Mouse (Mus musculus) liver, embryonic 14.5 days (tissue): ENCODE measurements around the gene Rbm12. TPM values are rescaled to one million over a fixed set of nuclear protein-coding genes. Genes with fewer than 3 reads are reported as not detected.

Source experiments
- ATAC-seq: fragments of 200-750 bp; cut with Nextera tagmentation; 2 replicates; pipeline ENCODE4 v1.8.0; 2017; ENCODE audit warnings: moderate number of reproducible peaks, mild to moderate bottlenecking, moderate library complexity; ENCODE audit not compliant: insufficient read depth
- DNase-seq, 3 experiments: peaks; one replicate each; pipeline ENCODE4 v3.0.0-alpha.2; 2012 to 2013; ENCODE audit warnings: low read depth in 3 of 3, low spot score in 3 of 3
- H3K27ac ChIP-seq: fragments of 300-500 bp; sonication (generic); 2 replicates; pipeline ENCODE4 v1.5.1; 2014; ENCODE audit warnings: moderate library complexity, mild to moderate bottlenecking, control low read depth, inconsistent platforms
- H3K27me3 ChIP-seq: fragments of 300-500 bp; sonication (generic); 2 replicates; pipeline ENCODE4 v1.6.1; 2014; ENCODE audit warnings: mild to moderate bottlenecking, low read length, moderate library complexity; ENCODE audit not compliant: control insufficient read depth, insufficient read depth
- H3K36me3 ChIP-seq: fragments of 300-500 bp; sonication (generic); replicated peaks from 2 replicates; pipeline ENCODE4 v1.6.1; 2014; ENCODE audit warnings: low read depth; ENCODE audit not compliant: control insufficient read depth, insufficient read depth
- H3K4me1 ChIP-seq, 2 experiments: fragments of 200-500 bp in 1 of 2; fragments of 300-500 bp in 1 of 2; sonication (generic) in 1 of 2; replicated peaks; 2 replicates each; pipeline ENCODE4 v1.6.1; 2012 to 2014; ENCODE audit warnings: antibody characterized with exemption in 1 of 2, inconsistent platforms in 1 of 2, low read length in 1 of 2; ENCODE audit not compliant: control insufficient read depth in 2 of 2, insufficient read depth in 2 of 2
- H3K4me2 ChIP-seq: fragments of 300-500 bp; sonication (generic); 2 replicates; pipeline ENCODE4 v1.6.1; 2014; ENCODE audit warnings: low read depth, mild to moderate bottlenecking, control low read depth, moderate library complexity
- H3K4me3 ChIP-seq, 2 experiments: fragments of 200-500 bp in 1 of 2; fragments of 300-500 bp in 1 of 2; sonication (generic) in 1 of 2; 2 replicates each; pipeline ENCODE4 v1.5.1; 2012 to 2014; ENCODE audit warnings: low read depth in 2 of 2, low read length in 2 of 2, mild to moderate bottlenecking in 2 of 2, control low read depth in 1 of 2, inconsistent platforms in 1 of 2, moderate library complexity in 1 of 2; ENCODE audit not compliant: insufficient read depth in 1 of 2
- H3K9ac ChIP-seq: fragments of 300-500 bp; sonication (generic); replicated peaks from 2 replicates; pipeline ENCODE4 v1.6.1; 2014; ENCODE audit warnings: mild to moderate bottlenecking, control low read depth, moderate library complexity
- H3K9me3 ChIP-seq: fragments of 300-500 bp; sonication (generic); 2 replicates; pipeline ENCODE4 v1.6.1; 2016; ENCODE audit warnings: low read length, mixed read lengths; ENCODE audit not compliant: control insufficient read depth
- CTCF ChIP-seq: IDR thresholded peaks from 2 replicates; pipeline ENCODE4 v1.5.1; 2016; ENCODE audit warnings: antibody characterized with exemption, low read depth, control low read depth
- EP300 ChIP-seq: IDR thresholded peaks from 2 replicates; pipeline ENCODE4 v1.6.1; 2016; ENCODE audit warnings: antibody characterized with exemption, low read depth
- WGBS: fragments of 180-500 bp; shearing (Covaris S2); extraction: QIAGEN DNeasy Blood & Tissue Kit; methylation state at CpG from one replicate; pipeline ENCODE4 v1.1.7; 2014; ENCODE audit not compliant: insufficient replicate concordance; 5-methylcytosine and 5-hydroxymethylcytosine counted together
- polyA plus RNA-seq, 2 experiments: library from polyadenylated mRNA; depleted of rRNA in 1 of 2; stranded (reverse) in 1 of 2; unstranded in 1 of 2; fragments of >200 nt; fragmentation: Nextera tagmentation in 1 of 2; extraction: Ambion mirVana in 1 of 2; gene quantifications; 2 replicates each; pipeline versions ENCODE4 v1.2.1 to v1.2.3; 2012 to 2014

Gene Rbm12
- polyA plus RNA-seq, 2 experiments = 5.0 to 9.6 TPM

DNA sequence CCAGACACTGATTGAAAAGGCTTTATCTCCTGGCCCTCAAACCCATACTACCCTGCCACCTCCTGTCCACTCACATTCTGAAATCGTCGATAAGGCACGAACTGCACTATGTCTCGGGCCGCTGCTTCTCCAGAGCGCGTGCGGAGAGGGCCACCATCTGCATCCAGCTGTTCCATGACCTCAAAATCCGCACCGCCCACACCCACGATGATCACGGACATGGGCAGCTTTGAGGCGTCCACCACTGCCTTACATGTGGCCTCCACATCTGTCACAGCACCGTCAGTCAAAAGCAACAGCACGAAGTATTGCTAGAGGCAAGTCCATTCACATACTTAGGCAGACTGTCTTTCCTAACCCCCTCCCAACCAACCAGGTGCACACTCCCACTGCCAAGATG is 38.1 kb downstream of the Rbm12 start:
- no peak overlapping the region for H3K4me3 ChIP-seq
- WGBS = 92% methylated on average over 15 of the region's 15 CpGs
- H3K27ac ChIP-seq = no peak overlapping the region
- no peak for TF ChIP-seq EP300
- TF ChIP-seq CTCF = no peak
- H3K4me2 ChIP-seq = no peak overlapping the region
- no peak for ATAC-seq
- DNase-seq = no peak
- H3K27me3 ChIP-seq = no peaks in the 10 kb centered on the region
- peaks cover 45% of the 10 kb centered on the region for H3K36me3 ChIP-seq
- H3K4me1 ChIP-seq = no peaks in the 10 kb centered on the region
- no peaks in the 10 kb centered on the region for H3K9me3 ChIP-seq
- H3K9ac ChIP-seq = no peak overlapping the region

DNA sequence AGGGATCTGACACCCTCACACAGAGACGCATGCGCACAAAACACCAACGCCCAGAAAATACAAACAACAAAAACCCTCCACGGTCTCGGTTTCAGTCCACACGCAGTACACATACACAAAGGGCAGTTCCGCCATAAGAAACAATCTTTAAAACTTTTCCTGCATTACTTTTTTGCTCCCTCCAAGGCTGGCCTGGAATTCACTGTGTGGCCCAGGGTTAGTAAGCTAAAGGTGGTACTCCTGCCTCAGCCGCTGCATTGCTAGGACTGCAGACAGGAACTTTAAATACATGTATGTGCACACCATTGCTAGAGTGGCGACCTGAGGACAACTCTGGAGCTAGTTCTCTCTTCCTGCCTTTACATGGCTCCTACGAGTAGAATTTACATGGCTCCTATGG is 40.5 kb downstream of the Rbm12 start:
- no peak for DNase-seq

DNA sequence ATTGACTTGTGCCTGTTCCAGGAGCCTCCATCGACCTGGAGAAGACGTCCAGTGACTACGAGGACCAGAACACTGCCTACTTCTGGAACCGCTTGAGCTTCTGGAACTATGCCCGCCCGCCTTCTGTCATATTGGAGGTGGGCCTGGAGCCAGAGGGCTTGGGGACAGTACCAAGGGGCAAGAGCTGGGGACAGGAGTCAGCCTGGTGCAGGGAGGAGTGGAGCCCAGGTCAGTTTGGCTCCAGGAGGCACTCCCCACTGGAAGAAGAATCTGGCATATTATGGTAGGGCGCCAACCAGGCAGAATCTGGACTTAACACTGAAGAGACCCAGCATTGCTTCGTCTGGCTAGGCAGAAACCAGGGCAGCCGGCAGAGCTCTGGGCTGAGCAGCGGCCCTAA is 43.9 kb downstream of the Rbm12 start:
- peaks cover 1% of the 10 kb centered on the region; the same call in 1 of the 2 replicates for H3K36me3 ChIP-seq
- H3K9me3 ChIP-seq = no peaks in the 10 kb centered on the region
- H3K4me1 ChIP-seq = peaks cover 3 to 9% of the 10 kb centered on the region in 2 experiments; a peak in 3 of 4 replicates
- H3K9ac ChIP-seq = no peak overlapping the region
- TF ChIP-seq CTCF (no peak), EP300 (no peak)
- no peak for DNase-seq
- H3K4me2 ChIP-seq = no peak overlapping the region
- H3K27ac ChIP-seq = no peak overlapping the region
- H3K4me3 ChIP-seq = no peak overlapping the region
- no peaks in the 10 kb centered on the region for H3K27me3 ChIP-seq
- ATAC-seq = no peak
- WGBS = 80% methylated on average over 10 of the region's 10 CpGs

More for the DNA sequence above, 40.5 kb downstream of the Rbm12 start:
- Histone ChIP-seq H3K9ac (no peak overlapping the region), H3K27ac (no peak overlapping the region), H3K36me3 (peaks cover 25% of the 10 kb centered on the region), H3K4me2 (no peak overlapping the region), H3K9me3 (no peaks in the 10 kb centered on the region), H3K4me1 (peaks cover 0 to 2% of the 10 kb centered on the region in 2 experiments; a peak in 2 of 4 replicates), H3K4me3 (no peak overlapping the region), H3K27me3 (no peaks in the 10 kb centered on the region)
- 87% methylated on average over 10 of the region's 10 CpGs for WGBS
- ATAC-seq = no peak
- TF ChIP-seq EP300 (no peak), CTCF (no peak)

DNA sequence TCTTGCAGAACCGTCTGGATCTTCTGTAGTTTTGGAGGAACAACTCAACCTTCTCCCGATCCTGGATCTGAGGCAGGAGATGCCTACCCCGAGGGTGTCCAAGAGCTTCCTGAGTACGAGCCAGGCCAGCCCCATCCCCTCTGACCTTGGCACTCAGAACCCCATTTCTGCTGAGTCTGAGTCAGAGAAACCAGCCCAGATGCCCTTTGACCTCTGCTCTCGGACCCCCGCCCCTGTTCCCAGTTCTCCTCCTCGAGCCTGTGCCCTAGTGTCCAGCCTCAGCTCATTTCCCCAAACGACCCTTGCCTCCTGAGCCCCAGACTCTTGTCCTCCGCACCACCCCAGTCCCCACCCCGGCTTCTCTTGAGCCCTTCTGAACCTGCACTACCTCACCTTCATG is 45.7 kb downstream of the Rbm12 start:
- DNase-seq (no peak), ATAC-seq (no peak)
- H3K9ac ChIP-seq = peak overlapping the region; percentile 47
- WGBS = 37% methylated on average over 10 of the region's 10 CpGs
- no peaks in the 10 kb centered on the region for H3K36me3 ChIP-seq
- TF ChIP-seq CTCF = no peak
- TF ChIP-seq EP300 = no peak
- H3K27me3 ChIP-seq = no peaks in the 10 kb centered on the region
- peak overlapping the region; percentile 86 for H3K4me2 ChIP-seq
- H3K9me3 ChIP-seq = no peaks in the 10 kb centered on the region
- peak overlapping the region in 1 of 2 experiments; percentile 82; a peak in 2 of 4 replicates for H3K4me3 ChIP-seq
- peaks cover 3 to 9% of the 10 kb centered on the region in 2 experiments; a peak in 3 of 4 replicates for H3K4me1 ChIP-seq
- H3K27ac ChIP-seq = no peak overlapping the region

DNA sequence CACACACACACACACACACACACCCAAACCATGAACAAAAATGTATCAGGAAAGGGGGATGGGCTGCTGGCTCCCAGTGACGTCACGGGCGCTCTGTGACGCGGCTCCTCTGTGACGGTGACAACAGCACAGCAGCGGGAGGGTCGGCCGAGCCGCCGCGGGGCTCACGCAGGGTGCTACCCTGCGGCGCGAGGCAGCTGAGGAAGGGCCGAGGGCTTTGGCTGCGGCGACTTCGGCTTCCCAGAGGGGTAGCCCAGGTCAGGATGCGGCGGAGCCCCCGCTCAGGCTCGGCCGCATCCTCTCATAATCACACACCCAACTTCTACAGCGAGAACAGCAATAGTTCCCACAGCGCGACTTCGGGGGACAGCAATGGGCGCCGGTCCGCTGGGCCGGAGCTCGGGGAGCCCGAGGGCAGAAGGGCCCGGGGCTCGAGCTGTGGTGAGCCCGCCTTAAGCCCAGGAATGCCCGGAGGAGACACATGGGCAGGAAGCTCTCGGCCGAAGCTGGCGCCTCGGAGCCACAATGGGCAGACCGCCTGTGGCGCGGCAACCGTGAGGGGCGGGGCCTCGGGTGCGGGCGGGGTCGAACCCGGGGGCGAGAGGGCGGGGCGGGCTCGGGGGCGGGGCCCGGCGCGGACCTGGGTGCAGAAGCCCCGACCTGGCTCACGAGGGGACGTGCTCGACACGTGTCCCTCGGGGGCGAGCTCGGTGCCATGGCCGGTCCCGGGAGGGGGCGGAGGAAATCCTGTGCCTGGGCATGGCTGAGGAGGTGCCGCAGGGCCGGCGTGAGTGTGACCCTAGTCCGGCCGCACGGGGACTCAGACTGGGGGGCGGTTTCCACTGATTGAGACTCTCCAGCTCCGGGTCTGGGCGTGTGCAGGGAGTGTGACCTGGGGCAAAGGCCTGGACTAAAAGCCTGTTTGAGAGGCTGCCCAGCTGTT is 46.4 kb downstream of the Rbm12 start, which contains the start of gene Spag4:
TSS of gene Spag4 (plus strand) at position 77 of the 943 bp plus-strand sequence.
- Histone ChIP-seq H3K4me3 (peak within 1 kb of the TSS; percentile 58 to 82), H3K9ac (peak within 1 kb of the TSS; percentile 69), H3K27ac (peak within 1 kb of the TSS; percentile 30; the same call in 1 of the 2 replicates), H3K36me3 (no peaks in the 10 kb centered on the region), H3K27me3 (no peaks in the 10 kb centered on the region), H3K4me1 (peaks cover 3 to 9% of the 10 kb centered on the region in 2 experiments; a peak in 3 of 4 replicates), H3K9me3 (no peaks in the 10 kb centered on the region), H3K4me2 (peak within 1 kb of the TSS; percentile 86)
- peak; percentile 45 to 60 (median 47) for DNase-seq
- under 1% methylated on average over 78 of the region's 81 CpGs for WGBS
- ATAC-seq = peak; percentile 87
- TF ChIP-seq CTCF (no peak), EP300 (no peak)
